Mouse (Mus musculus) c-Kit-positive CD71-negative TER-119-negative erythroid progenitor cells, embryonic 14.5 days (primary cell): ENCODE results near the gene Ahr.

Source experiments
- DNase-seq: peaks from one replicate; pipeline ENCODE4 v3.0.0-alpha.2; 2013; ENCODE audit warnings: low read depth

Ahr gene

GRCm38 (mm10) chr12:35534754-35535236, at the start of gene Ahr:
TSS of gene Ahr (minus strand) at chr12:35535038.
- peak; percentile 51 for DNase-seq

- DNase-seq: no peak
These were observed 44.0 kb upstream of the Ahr start for GRCm38 (mm10) chr12:35578826-35579225.

- no peak for DNase-seq
These were observed 41.3 kb upstream of the Ahr start for GRCm38 (mm10) chr12:35576107-35576506.

- no peak for DNase-seq
These were observed 38.9 kb upstream of the Ahr start for GRCm38 (mm10) chr12:35573713-35574112.

GRCm38 (mm10) chr12:35562826-35563225, 28.0 kb upstream of the Ahr start:
- no peak for DNase-seq

GRCm38 (mm10) chr12:35558868-35559267, 24.0 kb upstream of the Ahr start:
- no peak for DNase-seq

- DNase-seq: no peak
These were observed 21.1 kb upstream of the Ahr start for GRCm38 (mm10) chr12:35555925-35556324.

GRCm38 (mm10) chr12:35554309-35554708, 19.5 kb upstream of the Ahr start:
- no peak for DNase-seq

GRCm38 (mm10) chr12:35553174-35553573, 18.3 kb upstream of the Ahr start:
- DNase-seq: no peak

GRCm38 (mm10) chr12:35550299-35550698, 15.5 kb upstream of the Ahr start:
- DNase-seq: no peak

GRCm38 (mm10) chr12:35542836-35543235, 8.0 kb upstream of the Ahr start:
- no peak for DNase-seq

- DNase-seq: no peak
These were observed 4.0 kb upstream of the Ahr start for GRCm38 (mm10) chr12:35538843-35539242.

GRCm38 (mm10) chr12:35534114-35534753, 604 bp downstream of the Ahr start:
- no peak for DNase-seq

GRCm38 (mm10) chr12:35533748-35534113, 1.1 kb downstream of the Ahr start:
- DNase-seq: no peak

GRCm38 (mm10) chr12:35533133-35533532, 1.7 kb downstream of the Ahr start:
- no peak for DNase-seq

GRCm38 (mm10) chr12:35532151-35532550, 2.7 kb downstream of the Ahr start:
- DNase-seq: peak; percentile 67

- DNase-seq: no peak
These were observed 4.3 kb downstream of the Ahr start for GRCm38 (mm10) chr12:35530587-35530986.

GRCm38 (mm10) chr12:35527429-35527828, 7.4 kb downstream of the Ahr start:
- DNase-seq: no peak

GRCm38 (mm10) chr12:35522585-35523103, 12.2 kb downstream of the Ahr start:
- DNase-seq: no peak

- DNase-seq: no peak
These were observed 19.2 kb downstream of the Ahr start for GRCm38 (mm10) chr12:35515621-35516020.

- DNase-seq: no peak
These were observed 20.2 kb downstream of the Ahr start for GRCm38 (mm10) chr12:35514671-35515070.

- DNase-seq: no peak
These were observed 24.1 kb downstream of the Ahr start for GRCm38 (mm10) chr12:35510711-35511110.

GRCm38 (mm10) chr12:35506383-35506782, 28.5 kb downstream of the Ahr start:
- no peak for DNase-seq

- DNase-seq: no peak
These were observed 30.8 kb downstream of the Ahr start for GRCm38 (mm10) chr12:35504081-35504480.
